Mouse (Mus musculus) cortical plate, adult 2 months (tissue): ENCODE data around the gene Vipr1. TPM values are rescaled to one million over a fixed set of nuclear protein-coding genes. Genes with fewer than 3 reads are reported as not detected.
"Not testable (repeated sequence)": the region's sequence is repeated elsewhere in the genome, so short reads cannot be mapped to it uniquely, and the experiment has no call there.

Experiments used
- H3K27ac ChIP-seq: fragments of 200-500 bp; 2 replicates; pipeline ENCODE4 v1.5.1; 2012; ENCODE audit warnings: low read length, control low read depth, inconsistent platforms; ENCODE audit not compliant: insufficient read depth
- H3K4me1 ChIP-seq: fragments of 200-500 bp; 2 replicates; pipeline ENCODE4 v1.6.1; 2011; ENCODE audit warnings: low read length; ENCODE audit not compliant: control insufficient read depth, insufficient read depth
- H3K4me3 ChIP-seq: fragments of 200-500 bp; 2 replicates; pipeline ENCODE4 v1.5.1; 2011; ENCODE audit warnings: mild to moderate bottlenecking, low read length, control low read depth; ENCODE audit not compliant: insufficient read depth
- CTCF ChIP-seq: fragments of 200-500 bp; IDR thresholded peaks from 2 replicates; pipeline ENCODE4 v1.5.1; 2011; ENCODE audit warnings: mild to moderate bottlenecking, control low read depth, low read length; ENCODE audit not compliant: insufficient read depth; ENCODE audit errors: extremely low read depth
- POLR2A ChIP-seq: fragments of 200-500 bp; IDR thresholded peaks from 2 replicates; pipeline ENCODE4 v1.6.1; 2011; ENCODE audit warnings: mild to moderate bottlenecking, low read length, control low read depth; ENCODE audit not compliant: insufficient read depth; ENCODE audit errors: extremely low read depth
- polyA plus RNA-seq: library from polyadenylated mRNA; depleted of rRNA; stranded (reverse); fragments of >200 nt; gene quantifications from 2 replicates; pipeline ENCODE4 v1.2.3, GENCODE M21; 2012; rRNA removed

Vipr1 gene
- polyA plus RNA-seq = 26.7 and 27.4 TPM in 2 replicates

DNA sequence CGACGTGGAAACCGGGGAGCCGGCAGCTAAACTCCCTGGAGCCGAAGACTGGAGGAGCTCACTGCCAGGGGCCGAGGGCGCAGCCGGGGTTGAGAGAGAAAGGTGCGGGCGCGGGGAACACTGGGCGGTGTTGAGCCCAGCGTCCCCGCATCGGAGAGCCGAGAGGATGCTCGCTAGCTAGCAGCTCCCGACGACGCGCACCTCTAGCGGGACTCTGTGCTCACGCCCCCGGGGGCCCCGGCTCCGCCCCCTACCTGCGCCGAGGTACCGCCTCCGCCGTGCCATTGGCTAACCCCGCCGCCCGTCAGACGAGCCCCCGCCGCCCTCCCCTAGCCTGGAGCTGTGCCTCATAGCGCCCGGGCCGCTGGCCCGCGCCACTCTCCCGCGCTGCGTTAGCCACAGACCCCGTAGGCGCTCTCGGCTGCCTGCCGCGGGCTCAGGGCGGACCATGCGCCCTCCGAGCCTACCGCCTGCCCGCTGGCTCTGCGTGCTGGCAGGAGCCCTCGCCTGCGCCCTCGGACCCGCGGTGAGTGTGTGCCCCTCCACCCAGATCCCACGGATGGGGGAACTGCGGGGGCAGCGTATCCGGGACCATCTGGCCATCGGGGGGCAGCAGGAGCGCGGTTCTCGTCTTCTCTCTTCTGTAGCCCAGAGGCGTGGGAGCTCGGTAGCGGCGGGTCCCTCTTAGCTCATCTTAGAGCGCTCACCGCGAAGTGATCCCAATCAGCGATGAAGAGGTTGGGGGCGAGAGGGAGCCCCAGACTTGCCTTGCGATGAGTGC, at the start of gene Vipr1:
Gene Vipr1, plus strand, starts transcription at position 316 of the 781 bp plus-strand sequence.
- peaks cover 1% of the 10 kb centered on the region; the same call in 1 of the 2 replicates for H3K4me1 ChIP-seq
- TF ChIP-seq POLR2A = peak; percentile 53; the same call in 1 of the 2 replicates
- no peak for TF ChIP-seq CTCF
- peak within 1 kb of the TSS; percentile 90 for H3K27ac ChIP-seq
- peak within 1 kb of the TSS; percentile 54 for H3K4me3 ChIP-seq

DNA sequence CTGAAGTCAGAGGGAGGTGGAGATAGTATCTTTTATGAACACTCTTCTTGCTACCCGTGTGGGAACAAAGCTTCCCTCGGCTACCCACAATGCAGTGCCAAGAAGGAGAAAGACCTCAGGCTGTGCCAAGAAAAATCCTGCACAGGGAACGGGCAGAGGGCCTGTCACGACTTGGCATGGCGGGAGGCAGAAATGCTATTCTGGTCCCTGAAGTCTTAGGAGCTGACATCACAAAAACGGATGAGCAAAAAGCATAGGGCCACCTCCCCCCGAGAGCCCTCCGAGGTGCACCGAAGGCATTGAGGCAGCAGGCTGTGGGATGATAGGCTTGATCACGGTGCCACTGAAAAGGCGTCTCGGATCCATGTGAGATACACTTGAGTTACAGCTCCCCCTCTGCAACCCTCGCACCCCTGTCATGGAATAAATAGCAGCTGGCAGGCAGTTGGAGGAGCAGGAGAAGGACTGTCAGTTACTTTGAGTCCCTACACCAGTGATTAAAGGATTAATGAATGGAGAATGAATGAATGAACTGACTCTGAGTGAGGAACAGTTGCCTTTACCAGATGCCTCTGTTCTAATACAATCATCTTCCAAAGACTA, 49.5 kb upstream of the Vipr1 start:
- Histone ChIP-seq H3K4me3 (no peak overlapping the region), H3K27ac (no peak overlapping the region), H3K4me1 (peaks cover 2% of the 10 kb centered on the region; the same call in 1 of the 2 replicates)
- TF ChIP-seq CTCF = no peak
- TF ChIP-seq POLR2A = no peak

DNA sequence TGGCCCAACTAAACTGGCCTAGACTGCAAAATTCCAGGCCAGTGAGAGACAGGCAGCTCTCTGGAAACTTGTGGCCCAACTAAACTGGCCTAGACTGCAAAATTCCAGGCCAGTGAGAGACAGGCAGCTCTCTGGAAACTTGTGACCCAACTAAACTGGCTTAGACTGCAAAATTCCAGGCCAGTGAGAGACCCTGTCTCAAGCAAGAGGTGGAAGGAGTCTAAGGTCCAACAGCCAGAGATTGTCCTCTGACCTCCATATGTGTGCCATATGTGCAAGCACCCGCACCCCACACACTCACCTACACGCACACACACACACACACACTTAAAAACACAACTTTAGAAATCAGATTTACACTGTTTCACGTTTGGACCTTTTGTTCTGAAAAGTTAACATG, 48.7 kb upstream of the Vipr1 start:
- H3K4me1 ChIP-seq, H3K27ac ChIP-seq, H3K4me3 ChIP-seq: not testable (repeated sequence)

DNA sequence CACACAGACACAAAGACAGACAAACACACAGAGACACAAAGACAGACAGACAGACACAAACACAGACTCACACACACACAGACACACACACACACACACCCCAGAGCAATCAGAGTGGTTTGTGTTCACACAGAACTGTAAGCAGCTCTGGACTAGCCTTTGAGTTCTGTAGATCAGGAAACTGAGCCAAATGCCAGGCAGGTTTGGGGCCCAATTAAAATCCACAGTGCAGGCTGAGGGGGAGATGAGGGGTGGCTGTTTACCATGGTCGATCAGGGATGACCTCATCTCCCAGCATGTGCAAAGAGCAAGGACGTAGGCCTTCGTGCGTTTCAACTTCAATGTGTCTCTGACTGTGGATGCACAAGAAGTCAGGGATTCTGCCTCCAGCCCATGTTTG, 47.7 kb upstream of the Vipr1 start:
- Histone ChIP-seq H3K27ac (no peak overlapping the region), H3K4me1 (peaks cover 4% of the 10 kb centered on the region), H3K4me3 (no peak overlapping the region)
- no peak for TF ChIP-seq POLR2A
- TF ChIP-seq CTCF = no peak

DNA sequence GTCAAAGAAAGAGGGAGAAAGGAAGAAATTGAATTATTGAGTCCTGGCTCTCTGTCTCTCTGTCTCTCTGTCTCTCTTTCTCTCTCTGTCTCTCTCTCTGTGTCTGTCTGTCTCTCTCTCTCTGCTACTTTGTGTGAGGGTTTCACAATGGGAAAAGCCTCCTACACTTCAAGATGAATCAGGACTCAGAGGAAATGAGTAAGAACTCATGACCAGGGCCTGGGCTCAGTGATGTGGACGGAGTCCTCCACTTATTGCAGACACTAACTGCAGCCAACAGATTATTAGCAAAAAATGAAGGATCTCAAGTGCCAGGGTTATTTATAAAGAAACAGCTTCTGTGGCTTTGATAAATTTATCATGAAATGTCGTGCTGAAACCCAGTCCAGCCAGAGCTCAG, 44.4 kb upstream of the Vipr1 start:
- H3K27ac ChIP-seq = no peak overlapping the region
- no peak for TF ChIP-seq CTCF
- TF ChIP-seq POLR2A = no peak
- H3K4me3 ChIP-seq = no peak overlapping the region
- H3K4me1 ChIP-seq = peaks cover 8% of the 10 kb centered on the region

DNA sequence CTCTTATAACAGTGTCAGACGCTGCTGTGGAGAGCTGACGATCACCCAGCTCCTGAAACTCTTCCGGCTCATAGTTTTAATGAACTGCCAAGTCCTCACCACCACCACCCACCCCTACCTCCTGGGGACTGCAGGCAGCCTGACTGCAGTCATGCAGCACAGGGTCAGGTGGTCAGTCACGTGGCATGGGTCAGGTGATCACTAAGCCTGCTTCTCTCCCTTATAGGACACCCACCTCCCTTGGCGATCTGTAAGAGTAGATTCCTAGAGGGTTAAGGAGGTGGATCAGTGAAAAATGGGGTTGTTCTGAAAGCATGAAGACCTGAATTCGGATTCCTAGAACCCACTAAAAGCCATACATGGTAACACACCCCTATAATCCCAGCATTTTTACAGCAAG, 43.0 kb upstream of the Vipr1 start:
- no peak overlapping the region for H3K4me3 ChIP-seq
- peaks cover 8% of the 10 kb centered on the region for H3K4me1 ChIP-seq
- TF ChIP-seq POLR2A (no peak), CTCF (no peak)
- peak overlapping the region; percentile 38; the same call in 1 of the 2 replicates for H3K27ac ChIP-seq

DNA sequence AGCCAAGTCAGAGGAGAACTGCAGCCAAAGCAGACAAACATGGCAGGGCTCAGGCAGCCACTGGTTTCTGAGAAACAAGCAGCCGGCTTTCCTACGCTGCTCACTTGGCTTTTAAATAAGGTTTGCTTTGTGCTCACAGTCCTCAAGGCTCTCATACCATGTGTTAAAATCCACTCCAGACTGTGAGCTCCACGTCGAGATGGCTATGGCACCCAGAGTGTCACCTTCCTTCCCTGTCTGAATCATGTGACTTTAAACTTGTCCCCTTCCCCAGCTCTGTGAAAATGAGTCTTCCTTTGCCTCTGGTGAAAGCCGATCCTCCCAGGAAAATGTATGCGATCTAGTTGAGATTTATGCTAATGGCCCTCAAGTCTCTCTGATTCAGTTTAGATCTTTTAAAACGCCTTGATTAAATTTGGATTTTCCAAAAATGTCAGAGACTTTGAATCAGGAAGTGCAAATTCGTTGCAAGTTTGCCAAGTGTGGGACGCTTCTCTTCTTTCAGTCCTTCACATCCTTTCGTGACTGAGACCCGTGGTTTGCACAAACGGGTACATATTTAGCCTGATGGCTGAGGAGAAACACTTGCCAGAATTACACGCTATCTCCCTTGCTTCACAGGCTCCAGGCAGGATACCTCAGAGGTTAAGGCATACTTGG, 42.2 kb upstream of the Vipr1 start:
- TF ChIP-seq CTCF (no peak), POLR2A (no peak)
- peak overlapping the region; percentile 74 for H3K27ac ChIP-seq
- peaks cover 8% of the 10 kb centered on the region for H3K4me1 ChIP-seq
- H3K4me3 ChIP-seq = no peak overlapping the region

DNA sequence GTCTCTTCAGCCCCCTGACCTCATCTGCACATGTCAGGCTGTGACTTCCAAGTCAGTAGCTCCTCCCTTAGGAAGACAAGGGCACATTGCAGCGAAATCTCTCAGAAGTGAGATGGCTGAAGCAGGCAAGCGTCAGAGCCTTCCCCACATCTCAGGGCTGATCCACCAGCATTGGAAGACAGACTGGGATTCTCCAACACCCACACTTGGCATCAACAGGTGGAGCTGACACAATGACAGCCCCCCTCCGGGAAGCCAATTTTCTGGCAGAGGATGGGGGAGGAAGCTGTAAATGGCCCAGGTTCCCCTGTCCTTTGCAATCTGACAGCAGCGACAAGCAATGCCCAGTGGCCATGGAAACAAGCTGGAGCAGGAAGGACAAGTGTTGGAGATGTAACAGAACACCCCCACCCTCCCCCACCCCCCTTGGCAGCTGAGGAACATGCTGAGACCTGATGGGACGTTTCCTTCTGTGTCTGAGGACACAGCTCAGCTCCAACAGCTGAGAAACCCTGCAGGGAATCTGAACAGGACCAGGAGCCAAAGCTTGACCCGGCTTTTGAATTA, 41.6 kb upstream of the Vipr1 start:
- no peak overlapping the region for H3K4me3 ChIP-seq
- no peak for TF ChIP-seq CTCF
- no peak for TF ChIP-seq POLR2A
- peak overlapping the region; percentile 74 for H3K27ac ChIP-seq
- H3K4me1 ChIP-seq = peaks cover 8% of the 10 kb centered on the region

DNA sequence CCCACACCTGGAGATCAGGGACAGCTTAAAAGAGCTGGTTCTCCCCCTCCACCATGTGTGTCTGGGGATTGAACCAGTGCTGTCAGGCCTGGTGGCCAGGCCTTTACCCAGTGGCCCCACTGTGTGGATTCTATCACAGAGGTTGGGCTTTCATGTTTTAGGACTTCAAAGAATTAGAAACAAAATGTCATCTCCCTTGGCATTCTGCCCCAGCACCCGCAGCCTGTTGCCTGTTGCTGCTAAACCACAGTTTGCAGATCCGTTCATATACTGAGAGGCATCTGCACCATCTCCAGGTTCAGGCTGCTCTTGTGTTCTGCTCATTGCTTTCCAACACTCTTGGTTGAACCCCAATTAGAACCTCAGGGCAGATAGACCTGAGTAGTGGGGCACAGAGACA, 40.1 kb upstream of the Vipr1 start:
- H3K4me3 ChIP-seq = no peak overlapping the region
- TF ChIP-seq CTCF (no peak), POLR2A (no peak)
- H3K27ac ChIP-seq = no peak overlapping the region
- peaks cover 8% of the 10 kb centered on the region for H3K4me1 ChIP-seq
